Mouse (Mus musculus) brain, embryonic 14.5 days (tissue): ENCODE measurements around the gene She.

Experiments used
- CTCF ChIP-seq: fragments of 200-500 bp; IDR thresholded peaks from 2 replicates; pipeline ENCODE4 v1.5.1; 2012; ENCODE audit warnings: inconsistent platforms, mild to moderate bottlenecking, moderate library complexity, borderline replicate concordance; ENCODE audit not compliant: insufficient read depth, insufficient read length; ENCODE audit errors: extremely low read depth
- POLR2A ChIP-seq: fragments of 200-500 bp; IDR thresholded peaks from 2 replicates; pipeline ENCODE4 v1.6.1; 2012; ENCODE audit warnings: mild to moderate bottlenecking, inconsistent platforms, borderline replicate concordance; ENCODE audit not compliant: poor library complexity, insufficient read depth, insufficient read length, severe bottlenecking; ENCODE audit errors: extremely low read depth

DNA sequence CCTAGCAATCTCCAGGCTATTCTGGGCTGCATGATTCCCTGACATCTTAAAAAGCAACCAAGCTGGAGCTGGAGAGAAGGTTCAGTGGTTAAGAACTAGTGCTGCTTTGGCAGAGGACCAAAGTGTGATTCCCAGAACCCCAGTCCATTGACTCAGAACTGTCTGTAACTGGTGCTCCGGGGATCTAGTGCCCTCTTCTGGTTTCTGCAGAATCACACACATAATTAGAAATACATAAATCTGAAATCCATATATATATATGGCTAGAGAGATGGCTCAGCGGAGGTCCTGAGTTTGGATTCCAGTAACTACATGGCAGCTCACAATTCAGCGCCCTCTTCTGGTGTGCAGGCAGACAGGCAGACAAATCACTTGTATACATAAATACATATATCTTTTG lies 16.0 kb downstream of the She start:
- no peak for TF ChIP-seq CTCF
- TF ChIP-seq POLR2A = no peak
